Mouse (Mus musculus) intestine, postnatal 0 days (tissue): ENCODE data around the gene Trabd2b. TPM values are rescaled to one million over a fixed set of nuclear protein-coding genes. Genes with fewer than 3 reads are reported as not detected.

Source experiments
- ATAC-seq: fragments of 200-750 bp; cut with Nextera tagmentation; 2 replicates; pipeline ENCODE4 v1.8.0; 2017; ENCODE audit warnings: mild to moderate bottlenecking, moderate TSS enrichment, moderate library complexity
- H3K27ac ChIP-seq: fragments of 300-500 bp; sonication (generic); 2 replicates; pipeline ENCODE4 v1.5.1; 2014; ENCODE audit warnings: mild to moderate bottlenecking, low read depth, low read length, moderate library complexity
- H3K27me3 ChIP-seq: fragments of 300-500 bp; sonication (generic); replicated peaks from 2 replicates; pipeline ENCODE4 v1.6.1; 2014; ENCODE audit warnings: low read length, mixed read lengths; ENCODE audit not compliant: control insufficient read depth, insufficient read depth
- H3K36me3 ChIP-seq: fragments of 300-500 bp; sonication (generic); 2 replicates; pipeline ENCODE4 v1.6.1; 2014; ENCODE audit warnings: mild to moderate bottlenecking, moderate library complexity; ENCODE audit not compliant: control insufficient read depth, insufficient read depth
- H3K4me1 ChIP-seq: fragments of 300-500 bp; sonication (generic); replicated peaks from 2 replicates; pipeline ENCODE4 v1.6.1; 2014; ENCODE audit warnings: antibody characterized with exemption, low read length, mixed read lengths; ENCODE audit not compliant: control insufficient read depth, insufficient read depth
- H3K4me2 ChIP-seq: fragments of 300-500 bp; sonication (generic); replicated peaks from 2 replicates; pipeline ENCODE4 v1.6.1; 2014; ENCODE audit warnings: low read depth, mild to moderate bottlenecking, moderate library complexity
- H3K4me3 ChIP-seq: fragments of 300-500 bp; sonication (generic); 2 replicates; pipeline ENCODE4 v1.5.1; 2014; ENCODE audit warnings: low read depth, low read length
- H3K9ac ChIP-seq: fragments of 300-500 bp; sonication (generic); 2 replicates; pipeline ENCODE4 v1.6.1; 2014; ENCODE audit warnings: mild to moderate bottlenecking, low read depth, low read length
- H3K9me3 ChIP-seq: fragments of 300-500 bp; sonication (generic); 2 replicates; pipeline ENCODE4 v1.6.1; 2016; ENCODE audit warnings: mixed run types; ENCODE audit not compliant: control insufficient read depth
- CTCF ChIP-seq: sonication (generic); IDR thresholded peaks from 2 replicates; pipeline ENCODE4 v1.5.1; 2016; ENCODE audit warnings: low read depth, mild to moderate bottlenecking, control low read depth, antibody characterized with exemption, moderate library complexity
- WGBS: fragments of 180-500 bp; shearing (Covaris S2); extraction: QIAGEN DNeasy Blood & Tissue Kit; methylation state at CpG from one replicate; pipeline ENCODE4 v1.1.7; 2014; 5-methylcytosine and 5-hydroxymethylcytosine counted together
- polyA plus RNA-seq: library from polyadenylated mRNA; unstranded; fragments of >200 nt; fragmentation: Nextera tagmentation; extraction: Ambion mirVana; gene quantifications from 2 replicates; pipeline ENCODE4 v1.2.1, GENCODE M21; 2015

Trabd2b gene
- polyA plus RNA-seq, 1 experiment from 2014 or later = 0.20 TPM

DNA sequence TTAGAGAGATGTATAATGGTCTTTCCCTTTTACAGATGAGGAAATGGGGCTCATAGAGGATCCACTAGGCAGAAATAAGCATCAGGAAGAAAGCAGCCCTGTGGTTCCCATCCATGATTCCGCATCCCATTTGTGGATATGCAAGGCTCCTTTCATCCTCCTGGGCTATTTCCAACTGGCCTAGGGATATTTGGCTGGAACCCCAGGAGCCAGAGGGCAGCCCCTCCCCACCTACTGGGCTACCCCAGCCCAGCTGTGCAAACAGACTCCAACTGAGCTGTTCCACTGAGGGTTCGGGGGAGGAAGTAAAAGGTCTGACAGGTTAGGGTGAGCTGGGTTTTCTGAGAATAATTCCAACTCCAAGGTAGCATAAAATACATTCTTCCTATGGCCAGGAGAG is 39.5 kb upstream of the Trabd2b start:
- Histone ChIP-seq H3K9ac (no peak overlapping the region), H3K27ac (no peak overlapping the region), H3K9me3 (no peaks in the 10 kb centered on the region), H3K4me1 (no peaks in the 10 kb centered on the region), H3K27me3 (no peaks in the 10 kb centered on the region), H3K4me2 (no peak overlapping the region), H3K36me3 (no peaks in the 10 kb centered on the region), H3K4me3 (no peak overlapping the region)
- no peak for TF ChIP-seq CTCF
- ATAC-seq = no peak
- 62% methylated on average over 2 of the region's 2 CpGs for WGBS

DNA sequence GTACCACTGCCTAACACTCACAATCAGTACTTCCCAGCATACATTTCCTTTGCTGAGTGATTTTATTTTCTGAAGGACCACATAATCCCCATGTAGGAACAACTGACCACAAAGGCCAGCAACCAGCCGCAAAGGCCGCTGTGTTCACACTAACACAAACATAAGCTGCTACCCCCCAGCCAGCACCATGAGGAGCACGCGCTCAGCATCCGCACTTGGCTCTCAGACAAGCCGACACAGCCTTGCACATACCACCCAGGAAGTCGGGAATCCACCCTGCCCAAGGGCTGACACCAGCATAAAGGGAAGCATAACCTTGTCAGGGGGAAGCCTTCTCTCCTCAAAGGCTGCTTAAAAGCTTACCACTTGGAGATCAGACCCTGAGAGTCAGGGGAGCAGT is 38.7 kb upstream of the Trabd2b start:
- H3K4me1 ChIP-seq = no peaks in the 10 kb centered on the region
- no peak overlapping the region for H3K9ac ChIP-seq
- H3K4me3 ChIP-seq = no peak overlapping the region
- H3K36me3 ChIP-seq = no peaks in the 10 kb centered on the region
- TF ChIP-seq CTCF = no peak
- no peak overlapping the region for H3K4me2 ChIP-seq
- H3K27ac ChIP-seq = no peak overlapping the region
- ATAC-seq = no peak
- H3K27me3 ChIP-seq = no peaks in the 10 kb centered on the region
- 66% methylated on average over 7 of the region's 7 CpGs for WGBS
- H3K9me3 ChIP-seq = no peaks in the 10 kb centered on the region

DNA sequence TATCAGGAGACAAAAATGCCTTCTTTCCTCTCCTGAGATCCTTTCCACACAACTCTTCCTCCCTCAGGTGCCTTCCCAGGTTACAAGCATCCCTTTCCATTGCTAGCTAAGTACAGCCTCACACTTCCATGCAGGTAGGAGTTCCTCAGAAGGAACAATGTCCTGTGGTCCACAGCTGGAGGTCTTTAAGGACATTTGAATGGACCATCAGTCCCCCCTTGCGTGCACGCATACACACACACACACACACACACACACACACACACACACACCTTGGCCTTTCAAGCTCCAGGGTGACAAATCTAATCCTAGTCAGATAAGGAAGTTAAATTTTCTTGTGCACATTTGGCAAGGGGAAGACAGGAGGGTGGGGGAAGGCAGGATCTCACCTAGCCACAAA is 36.9 kb upstream of the Trabd2b start:
- Histone ChIP-seq H3K9me3 (no peaks in the 10 kb centered on the region), H3K27ac (no peak overlapping the region), H3K4me3 (no peak overlapping the region), H3K27me3 (no peaks in the 10 kb centered on the region), H3K9ac (no peak overlapping the region), H3K4me2 (no peak overlapping the region), H3K4me1 (no peaks in the 10 kb centered on the region), H3K36me3 (no peaks in the 10 kb centered on the region)
- WGBS = 65% methylated on average over 2 of the region's 2 CpGs
- TF ChIP-seq CTCF = no peak
- ATAC-seq = no peak

DNA sequence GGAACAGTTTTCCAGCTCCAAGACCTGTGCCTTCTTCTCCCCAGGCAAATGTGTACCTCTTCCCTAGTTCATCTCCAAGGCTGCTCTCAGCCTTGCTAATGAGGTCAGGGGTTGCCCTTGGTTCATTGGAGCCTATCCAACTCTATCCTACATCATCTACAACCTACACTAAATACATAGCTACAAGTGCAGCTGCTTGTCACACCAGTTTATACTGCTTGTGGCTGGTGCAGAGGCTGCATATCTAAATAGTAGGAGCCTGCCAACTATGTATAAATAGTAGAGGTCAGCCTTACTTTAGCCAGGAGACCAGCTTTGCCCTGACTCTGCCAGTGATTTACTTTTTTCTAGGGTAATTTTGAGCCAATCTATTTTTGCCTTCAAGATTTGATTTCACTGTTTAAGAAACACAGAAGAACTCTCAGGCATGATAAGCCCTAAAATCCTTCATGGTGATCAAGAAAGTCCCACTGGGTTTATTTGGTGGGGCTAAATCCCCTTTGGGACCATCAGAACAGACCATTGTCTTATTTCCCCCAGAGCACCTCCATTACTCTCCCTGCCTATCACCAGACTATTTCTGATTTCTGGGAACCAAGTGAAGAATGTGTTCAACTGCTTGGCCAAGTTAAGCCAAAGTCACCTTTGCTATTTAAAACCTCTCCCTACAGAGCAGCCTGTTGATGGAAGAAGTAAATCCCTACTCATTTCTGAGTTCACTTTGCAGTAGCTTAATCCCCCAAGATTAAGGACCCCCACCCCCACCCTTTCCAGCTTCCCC is 35.4 kb upstream of the Trabd2b start:
- Histone ChIP-seq H3K4me1 (no peaks in the 10 kb centered on the region), H3K36me3 (no peaks in the 10 kb centered on the region), H3K27ac (no peak overlapping the region), H3K9ac (no peak overlapping the region), H3K4me3 (no peak overlapping the region), H3K27me3 (no peaks in the 10 kb centered on the region), H3K9me3 (no peaks in the 10 kb centered on the region), H3K4me2 (no peak overlapping the region)
- TF ChIP-seq CTCF = no peak
- no peak for ATAC-seq

DNA sequence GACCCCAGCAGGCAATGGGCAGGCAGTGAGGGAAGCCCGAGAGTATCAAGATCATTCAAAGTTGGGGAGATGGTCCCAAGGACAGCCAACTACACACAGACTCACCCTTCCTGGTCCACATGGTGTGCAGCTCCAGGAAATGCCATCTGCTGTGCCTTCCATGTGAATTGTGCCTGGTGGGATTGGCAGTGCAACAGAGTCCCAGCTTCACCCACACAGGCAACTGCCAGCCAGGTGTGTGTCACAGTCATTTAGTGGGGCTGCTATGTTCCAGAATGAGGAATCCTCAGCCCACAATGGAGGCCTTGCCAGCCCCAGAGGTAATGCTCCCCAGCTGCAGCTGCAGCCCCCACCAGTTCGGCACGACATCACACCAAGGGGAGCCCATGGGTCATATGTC is 33.8 kb upstream of the Trabd2b start:
- Histone ChIP-seq H3K4me1 (no peaks in the 10 kb centered on the region), H3K9me3 (no peaks in the 10 kb centered on the region), H3K4me3 (no peak overlapping the region), H3K9ac (no peak overlapping the region), H3K4me2 (no peak overlapping the region), H3K27me3 (no peaks in the 10 kb centered on the region), H3K27ac (no peak overlapping the region), H3K36me3 (no peaks in the 10 kb centered on the region)
- TF ChIP-seq CTCF = no peak
- 87% methylated on average over 3 of the region's 3 CpGs for WGBS
- ATAC-seq = no peak

DNA sequence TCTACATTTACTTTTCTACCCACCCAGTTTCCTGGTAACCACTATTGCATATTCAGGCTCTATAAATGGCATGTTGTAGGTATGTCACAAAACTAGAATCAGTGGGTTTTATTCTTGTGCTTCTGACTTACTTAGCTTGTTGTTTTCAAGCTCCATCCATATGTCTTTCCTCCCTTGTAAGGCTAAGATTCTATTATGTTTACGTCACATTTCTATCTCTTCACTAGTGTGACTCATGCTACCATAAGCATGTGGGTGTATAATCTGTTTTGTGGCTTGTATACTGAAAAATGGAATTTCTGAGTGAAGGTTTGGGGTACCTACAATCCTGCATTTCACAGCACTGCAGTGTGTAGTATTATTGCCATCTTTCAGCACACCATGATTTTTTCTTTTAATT is 32.2 kb upstream of the Trabd2b start:
- H3K4me1 ChIP-seq = no peaks in the 10 kb centered on the region
- H3K27ac ChIP-seq = no peak overlapping the region
- no peaks in the 10 kb centered on the region for H3K9me3 ChIP-seq
- no peak for TF ChIP-seq CTCF
- no peaks in the 10 kb centered on the region for H3K36me3 ChIP-seq
- no peak overlapping the region for H3K4me3 ChIP-seq
- no peaks in the 10 kb centered on the region for H3K27me3 ChIP-seq
- no peak overlapping the region for H3K9ac ChIP-seq
- no peak for ATAC-seq
- no peak overlapping the region for H3K4me2 ChIP-seq
- WGBS = 89% methylated on average over 1 of the region's 1 CpGs

DNA sequence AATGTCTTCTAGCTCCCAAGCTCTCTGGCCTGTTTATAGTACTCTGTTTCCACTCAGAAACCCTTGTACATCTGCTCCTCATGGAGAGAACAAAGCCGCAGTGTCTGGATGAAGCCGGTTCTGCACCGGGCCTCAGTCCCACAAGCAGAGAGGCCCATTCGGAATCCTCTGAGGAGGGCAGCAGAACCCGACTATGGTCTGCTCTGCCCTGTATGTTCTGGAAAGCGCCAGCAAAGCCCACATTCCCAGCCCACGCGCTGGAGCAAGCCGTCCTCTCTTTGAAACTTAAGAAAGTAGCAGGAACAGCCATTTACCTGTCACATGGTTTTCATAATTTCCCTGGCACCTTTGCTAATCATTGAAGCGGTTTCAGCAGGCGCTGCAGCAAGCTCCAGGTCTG is 29.0 kb upstream of the Trabd2b start:
- no peak overlapping the region for H3K9ac ChIP-seq
- no peak overlapping the region for H3K27ac ChIP-seq
- H3K4me3 ChIP-seq = no peak overlapping the region
- TF ChIP-seq CTCF = no peak
- ATAC-seq = no peak
- H3K4me2 ChIP-seq = no peak overlapping the region
- no peaks in the 10 kb centered on the region for H3K4me1 ChIP-seq
- H3K36me3 ChIP-seq = no peaks in the 10 kb centered on the region
- whole genome bisulfite sequencing = 90% methylated on average over 11 of the region's 11 CpGs
- no peaks in the 10 kb centered on the region for H3K27me3 ChIP-seq
- no peaks in the 10 kb centered on the region for H3K9me3 ChIP-seq
